Mouse (Mus musculus): ENCODE data around the gene Fxyd1.

Gene Fxyd1

DNA sequence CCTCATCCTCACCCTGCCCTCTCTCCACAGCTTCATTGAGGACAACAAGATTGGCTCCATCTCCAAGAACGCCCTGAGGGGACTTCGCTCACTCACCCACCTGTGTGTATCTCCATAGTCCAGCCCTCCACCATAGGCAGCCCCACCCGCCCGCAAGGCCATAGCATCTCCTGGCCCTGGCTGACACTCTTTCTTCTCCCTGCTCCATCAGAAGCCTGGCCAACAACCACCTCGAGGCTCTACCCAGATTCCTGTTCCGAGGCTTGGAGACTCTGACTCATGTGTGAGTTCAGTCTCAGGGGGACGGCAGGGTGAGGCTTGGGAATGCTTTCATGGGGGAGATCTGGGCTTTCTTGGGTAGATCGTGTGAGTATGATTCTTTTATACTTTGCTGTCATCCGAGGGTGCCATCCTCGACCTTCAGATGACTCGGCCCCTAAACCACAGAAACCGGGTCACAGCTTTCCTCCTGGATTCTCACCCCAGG is 6.1 kb upstream of the Fxyd1 start:
- TF ChIP-seq GATA4 (IDR thresholded peaks at IDR 0.05; ENCODE audit: insufficient replicate concordance, low read length) = no peak

DNA sequence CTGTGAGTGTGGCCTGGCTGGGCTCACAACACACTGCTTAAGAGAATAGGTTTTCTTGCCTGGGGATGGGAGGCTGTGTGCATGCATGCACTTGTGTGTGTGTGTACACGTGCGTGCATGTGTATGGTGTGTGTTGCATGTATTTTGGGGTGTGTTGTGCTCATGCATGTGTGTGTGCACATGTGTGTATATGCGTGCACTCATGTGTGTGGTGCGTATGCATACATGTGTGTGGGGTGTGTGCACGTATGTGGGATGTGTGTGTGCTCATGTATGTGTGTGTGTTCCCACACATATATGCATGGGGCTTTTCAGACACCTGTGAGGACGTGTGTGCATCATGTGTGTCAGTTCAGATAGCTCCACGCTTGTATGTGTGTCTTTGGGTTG is 3.6 kb upstream of the Fxyd1 start:
- TF ChIP-seq GATA4 (IDR thresholded peaks at IDR 0.05; ENCODE audit: insufficient replicate concordance, low read length) = no peak

DNA sequence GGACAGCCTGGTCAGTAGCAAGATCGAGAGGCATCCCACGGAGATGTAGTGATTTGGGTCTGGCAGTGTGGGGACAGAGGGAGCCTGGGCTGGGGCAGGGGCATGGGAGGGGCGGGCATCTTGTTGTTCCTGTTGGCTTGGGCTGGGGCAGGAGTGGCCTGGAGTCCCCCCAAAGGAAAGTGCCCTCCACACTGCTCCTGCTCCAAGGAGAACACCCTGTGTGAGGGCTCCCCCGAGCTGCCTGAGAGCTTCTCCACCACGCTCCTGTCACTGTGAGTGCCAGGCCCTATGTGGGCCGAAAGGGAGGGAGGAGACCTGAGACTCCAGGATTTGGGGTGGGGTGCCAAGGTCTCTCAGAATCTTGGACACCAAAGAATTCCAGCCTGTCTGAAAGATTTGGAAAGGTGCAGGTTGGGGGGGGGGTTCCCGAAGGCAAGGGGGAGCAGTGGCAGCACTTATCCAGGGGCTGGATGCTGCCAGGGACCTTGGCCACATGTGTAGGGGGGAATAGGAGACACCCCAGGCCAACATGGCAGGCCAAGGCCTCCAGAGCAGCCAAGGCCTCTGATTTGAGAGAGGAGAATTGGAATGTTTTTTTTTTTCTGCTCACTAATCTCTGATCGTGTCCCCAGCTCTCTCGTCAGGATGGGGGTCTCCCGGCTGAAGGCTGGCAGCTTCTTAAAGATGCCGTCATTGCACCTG is 3.1 kb upstream of the Fxyd1 start:
- no peak for TF ChIP-seq GATA4 (IDR thresholded peaks at IDR 0.05; ENCODE audit: insufficient replicate concordance, low read length)

DNA sequence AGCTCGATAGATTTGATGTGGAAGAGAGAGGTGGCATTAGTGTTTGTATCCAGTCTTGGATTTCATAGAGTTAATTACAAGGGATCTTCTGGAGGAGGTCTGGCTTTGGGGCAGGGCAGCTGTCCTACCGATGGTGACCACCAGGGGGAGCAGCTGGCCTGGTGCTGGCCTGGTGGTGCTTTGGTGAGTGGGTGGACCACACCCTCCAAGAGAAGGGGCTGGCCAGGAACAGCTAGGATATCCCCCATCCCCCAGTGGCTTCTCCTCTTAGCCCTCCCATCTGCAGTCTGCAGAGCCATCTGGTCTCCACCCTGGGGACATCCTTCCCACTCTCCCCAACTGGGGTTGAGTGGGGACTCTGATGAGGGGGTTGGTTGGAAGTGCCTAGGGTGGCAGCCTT is 2.1 kb upstream of the Fxyd1 start, which contains the start of gene Lgi4:
Gene Lgi4, plus strand, starts transcription at position 235 of the 400 bp plus-strand sequence.
- TF ChIP-seq GATA4 (IDR thresholded peaks at IDR 0.05; ENCODE audit: insufficient replicate concordance, low read length) = no peak

DNA sequence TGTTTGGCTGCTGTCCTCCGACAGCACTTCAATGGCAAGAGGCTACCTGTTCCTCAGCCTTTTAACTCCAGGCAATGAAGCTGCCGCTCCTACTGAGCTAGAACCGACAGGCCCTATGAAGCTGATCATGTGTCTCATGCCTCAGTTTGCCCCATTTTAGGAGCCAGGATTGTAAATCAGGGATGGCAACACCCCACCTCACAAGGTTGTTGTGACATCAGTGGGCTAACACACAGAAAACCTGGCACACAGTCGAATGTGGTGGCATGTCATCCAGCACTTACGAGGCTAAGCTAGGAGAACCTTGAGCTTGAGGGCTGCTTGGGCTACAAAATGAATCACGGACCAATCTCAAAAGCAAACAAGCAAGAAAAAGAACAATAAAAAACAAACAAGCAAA is 1.2 kb upstream of the Fxyd1 start:
- no peak for TF ChIP-seq GATA4 (IDR thresholded peaks at IDR 0.05; ENCODE audit: insufficient replicate concordance, low read length)

DNA sequence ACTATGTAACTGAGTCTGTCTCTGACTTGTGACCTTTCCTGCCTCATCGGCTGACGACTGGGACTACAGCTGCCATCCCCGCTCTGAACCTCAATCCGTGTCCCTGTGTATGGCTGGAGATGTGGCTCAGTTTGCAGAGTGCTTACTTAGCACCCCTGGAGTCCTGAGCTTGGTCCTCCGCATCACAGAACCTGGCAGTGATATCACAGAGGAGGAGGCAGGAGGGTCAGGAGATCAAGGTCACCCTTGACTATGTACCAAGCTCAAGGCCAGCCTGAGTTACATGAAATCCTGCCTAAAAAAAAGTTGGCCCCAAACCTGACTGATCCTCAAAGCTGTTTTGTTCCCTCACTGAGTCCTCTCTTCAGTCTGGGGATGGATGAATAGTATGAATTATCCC is 731 bp upstream of the Fxyd1 start:
- TF ChIP-seq GATA4 (IDR thresholded peaks at IDR 0.05; ENCODE audit: insufficient replicate concordance, low read length) = no peak

DNA sequence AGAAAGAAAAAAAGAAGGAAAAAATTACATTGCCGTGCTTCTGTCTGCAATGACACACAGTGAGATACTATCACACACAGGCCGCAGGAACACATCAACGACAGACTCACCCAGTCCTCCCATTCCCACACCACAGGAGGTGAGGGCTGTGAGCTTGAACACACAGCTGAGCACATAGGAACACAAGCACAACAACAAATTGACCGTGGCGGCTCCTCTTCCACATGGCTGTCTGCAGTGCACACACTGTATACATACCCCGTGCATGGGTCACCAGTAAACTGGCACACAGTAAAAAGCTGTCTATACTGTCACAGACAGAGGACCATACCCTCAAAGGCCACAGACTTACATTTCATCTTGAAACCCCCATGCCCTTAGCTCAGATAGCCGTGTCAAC is 551 bp downstream of the Fxyd1 start:
- no peak for TF ChIP-seq GATA4 (IDR thresholded peaks at IDR 0.05; ENCODE audit: insufficient replicate concordance, low read length)

DNA sequence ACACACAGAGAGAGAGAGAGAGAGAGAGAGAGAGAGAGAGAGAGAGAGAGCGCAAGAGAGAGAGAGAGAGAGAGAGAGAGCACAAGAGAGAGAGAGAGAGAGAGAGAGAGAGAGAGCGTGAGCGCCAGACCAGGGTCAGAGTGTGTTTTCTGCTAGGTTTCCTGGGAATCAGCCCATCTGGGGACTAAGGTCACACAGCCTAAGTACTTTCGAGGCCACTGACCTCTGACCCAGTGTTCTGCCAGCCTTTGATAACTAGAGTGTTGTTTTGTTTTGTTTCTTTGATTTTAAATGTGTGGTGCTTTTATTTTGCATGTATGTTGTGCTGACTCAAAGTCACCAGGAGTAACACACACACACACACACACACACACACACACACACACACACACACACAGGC is 1.1 kb downstream of the Fxyd1 start:
- peak; percentile 96 for TF ChIP-seq GATA4 (IDR thresholded peaks at IDR 0.05; ENCODE audit: insufficient replicate concordance, low read length)

DNA sequence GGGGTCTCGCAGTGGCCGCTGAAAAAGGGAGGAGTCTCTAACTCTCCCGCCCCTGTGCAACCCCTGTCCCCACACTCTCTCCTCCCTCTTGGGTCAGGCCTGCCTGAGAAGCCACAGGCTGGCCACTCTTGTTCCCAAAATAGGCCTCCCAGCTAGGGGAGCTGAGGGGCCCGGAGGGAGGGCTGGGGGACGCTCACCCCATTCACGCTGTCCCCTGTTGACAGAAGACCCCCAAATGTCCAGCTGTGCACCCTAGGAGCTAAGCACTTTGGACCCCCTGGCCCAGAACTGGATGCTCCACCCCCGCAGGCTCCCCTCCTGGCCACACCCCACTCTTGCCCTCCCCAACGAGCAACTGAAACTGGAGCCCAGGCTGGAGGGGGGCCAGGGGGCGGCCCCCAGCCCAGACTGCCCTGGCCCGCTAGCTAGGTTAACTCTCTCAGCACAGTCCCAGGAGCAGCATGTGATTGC is 1.6 kb downstream of the Fxyd1 start:
- no peak for TF ChIP-seq GATA4 (IDR thresholded peaks at IDR 0.05; ENCODE audit: insufficient replicate concordance, low read length)

DNA sequence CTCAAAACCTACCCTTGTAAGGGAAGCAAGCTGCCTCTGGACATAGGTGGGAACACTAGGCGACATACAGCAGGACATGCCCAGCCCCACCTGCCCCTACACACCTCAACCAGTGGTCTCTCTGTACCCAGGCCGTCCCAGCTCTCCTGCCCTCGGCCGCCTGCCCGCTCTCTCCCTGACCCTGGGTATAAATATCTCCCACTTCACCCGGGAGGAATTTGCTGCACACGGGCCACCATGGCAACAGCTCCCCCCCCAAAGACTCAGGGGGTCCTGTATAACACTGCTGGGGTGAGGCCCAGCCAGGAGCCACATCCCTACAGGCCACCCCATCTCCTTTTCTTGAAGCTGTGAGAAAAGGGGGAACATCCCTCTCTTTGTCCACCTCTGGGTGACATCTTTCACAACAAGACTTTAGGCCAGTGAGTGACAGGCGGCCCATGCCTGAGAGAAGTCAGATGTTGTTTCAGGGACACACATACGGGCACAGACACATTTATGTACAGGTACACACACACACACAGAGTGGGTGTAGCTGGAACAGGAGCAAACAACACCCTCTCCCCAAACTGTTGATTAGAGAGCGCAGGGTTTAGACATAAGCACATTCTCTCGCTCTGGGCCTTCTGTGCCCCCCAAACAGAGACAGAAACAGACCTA is 2.2 kb downstream of the Fxyd1 start:
- TF ChIP-seq GATA4 (IDR thresholded peaks at IDR 0.05; ENCODE audit: insufficient replicate concordance, low read length) = no peak

DNA sequence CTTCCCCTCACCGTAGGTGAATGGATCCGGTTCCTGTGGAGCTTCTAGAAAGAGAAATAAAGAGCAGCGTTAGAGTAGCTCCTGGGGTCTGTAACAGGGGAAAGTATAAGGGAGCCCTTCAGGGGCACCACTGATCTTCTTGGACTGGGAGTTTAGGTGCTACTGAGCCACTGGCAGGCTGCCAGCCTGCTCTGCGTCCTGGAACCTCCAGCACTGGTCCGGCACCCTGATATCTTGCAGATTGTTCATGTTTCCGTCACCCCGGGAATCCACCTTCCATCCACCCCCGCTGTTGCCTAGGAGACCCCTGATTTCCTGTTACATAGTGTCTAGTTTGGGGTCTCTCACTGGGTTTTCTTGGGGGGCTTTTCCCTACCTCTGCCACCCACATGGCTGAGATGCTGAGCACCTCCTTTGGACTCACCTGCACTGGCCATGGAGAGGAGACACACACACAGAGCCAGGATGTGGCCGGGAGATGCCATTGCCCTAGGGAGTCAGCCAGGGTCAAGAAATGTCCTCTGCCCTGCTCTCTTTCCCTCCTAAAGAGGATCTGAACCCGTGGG is 3.0 kb downstream of the Fxyd1 start:
- TF ChIP-seq GATA4 (IDR thresholded peaks at IDR 0.05; ENCODE audit: insufficient replicate concordance, low read length) = no peak

DNA sequence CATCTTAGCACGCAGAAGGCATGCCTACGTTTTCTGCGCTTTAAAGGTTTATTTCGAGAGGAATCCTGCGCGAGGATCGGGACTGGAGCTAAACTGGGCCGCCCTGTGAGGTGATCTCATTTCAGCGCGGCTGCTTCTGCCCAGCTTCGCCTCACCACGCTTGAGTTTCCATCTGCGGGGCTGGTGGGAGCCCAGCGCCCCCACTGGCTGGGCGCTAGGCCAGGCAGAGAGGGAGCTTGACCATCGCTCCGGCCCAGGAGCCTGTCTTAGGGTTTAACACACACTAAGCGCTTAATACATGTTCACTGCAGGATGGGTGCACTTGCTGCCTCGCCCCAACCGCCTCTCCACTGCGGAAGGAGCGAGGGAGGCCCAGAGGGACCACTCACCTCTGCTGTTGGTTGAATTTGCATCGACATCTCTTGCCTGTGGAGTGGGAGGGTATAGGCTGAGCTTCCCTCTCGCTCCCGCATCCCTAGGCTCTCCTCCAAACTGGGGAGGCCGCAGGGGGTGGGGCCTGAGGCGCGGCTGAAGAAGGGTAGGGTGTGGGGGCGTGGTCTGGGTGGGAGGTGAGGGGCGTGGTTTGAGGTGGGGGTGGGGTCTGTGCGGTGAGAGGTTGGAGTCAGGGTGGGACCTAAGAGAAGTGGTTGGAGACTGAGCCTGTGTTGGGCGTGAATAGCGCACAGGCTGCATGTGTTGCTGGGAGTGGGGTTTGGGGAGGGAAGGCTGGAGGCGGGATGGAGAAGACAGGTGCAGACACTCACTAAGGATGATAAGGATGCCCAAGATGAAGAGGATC is 4.2 kb downstream of the Fxyd1 start:
- TF ChIP-seq GATA4 (IDR thresholded peaks at IDR 0.05; ENCODE audit: insufficient replicate concordance, low read length) = no peak

DNA sequence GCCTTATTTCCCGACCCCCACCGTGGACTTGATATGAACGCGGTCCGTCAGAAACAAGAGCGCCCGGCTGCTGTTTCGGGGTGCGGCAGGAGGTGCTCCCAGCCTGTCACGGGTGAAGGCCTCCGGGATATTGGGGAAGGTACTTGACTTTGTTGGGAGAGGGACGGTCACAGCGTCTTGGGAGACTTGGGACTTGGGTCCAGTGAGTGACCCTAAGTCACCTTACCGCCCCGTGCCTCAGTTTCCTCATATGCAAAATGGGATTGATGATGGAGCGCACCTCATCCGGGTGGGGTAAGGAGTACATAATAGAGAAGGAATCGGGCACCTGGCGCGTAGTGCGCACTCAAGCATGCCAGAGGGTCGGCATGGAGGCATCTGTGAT is 4.8 kb downstream of the Fxyd1 start:
- no peak for TF ChIP-seq GATA4 (IDR thresholded peaks at IDR 0.05; ENCODE audit: insufficient replicate concordance, low read length)

DNA sequence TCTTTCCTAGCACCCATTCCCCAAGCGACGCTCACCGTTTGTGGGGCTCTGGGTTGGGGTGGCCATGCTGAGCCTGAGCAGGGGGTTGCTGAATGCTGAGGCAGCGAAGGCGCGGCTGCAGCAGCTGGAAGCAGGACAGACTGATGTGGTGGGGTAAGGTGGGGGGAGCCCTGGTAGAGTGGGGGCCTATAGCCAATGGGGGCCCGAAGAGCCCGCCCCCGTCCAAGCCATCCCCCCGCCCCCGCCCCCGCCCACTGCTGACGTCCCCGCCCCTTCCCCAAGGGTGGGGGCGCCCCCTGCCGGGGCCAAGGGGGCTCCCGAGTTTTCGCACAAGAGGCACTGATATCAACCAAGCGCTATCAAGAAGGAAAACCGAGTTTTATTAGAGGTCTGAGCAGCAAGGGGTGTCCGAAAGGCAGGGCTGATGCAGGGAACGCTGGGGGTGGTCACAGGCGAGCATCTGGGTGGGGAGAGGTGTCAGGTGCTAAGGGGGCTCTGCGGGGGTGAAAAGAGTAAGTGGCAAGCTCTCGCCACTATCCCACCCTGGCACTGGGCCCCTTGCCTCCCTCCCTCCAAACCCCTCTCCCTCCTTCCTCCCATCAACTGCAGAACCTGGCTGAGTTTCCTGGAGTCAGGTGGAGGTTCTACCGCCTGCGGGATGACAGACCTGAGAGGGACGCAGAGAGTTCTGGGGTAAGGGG is 5.5 kb downstream of the Fxyd1 start, which contains the start of gene Fxyd7:
Gene Fxyd7, minus strand, starts transcription at position 147 of the 701 bp plus-strand sequence.
- no peak for TF ChIP-seq GATA4 (IDR thresholded peaks at IDR 0.05; ENCODE audit: insufficient replicate concordance, low read length)

DNA sequence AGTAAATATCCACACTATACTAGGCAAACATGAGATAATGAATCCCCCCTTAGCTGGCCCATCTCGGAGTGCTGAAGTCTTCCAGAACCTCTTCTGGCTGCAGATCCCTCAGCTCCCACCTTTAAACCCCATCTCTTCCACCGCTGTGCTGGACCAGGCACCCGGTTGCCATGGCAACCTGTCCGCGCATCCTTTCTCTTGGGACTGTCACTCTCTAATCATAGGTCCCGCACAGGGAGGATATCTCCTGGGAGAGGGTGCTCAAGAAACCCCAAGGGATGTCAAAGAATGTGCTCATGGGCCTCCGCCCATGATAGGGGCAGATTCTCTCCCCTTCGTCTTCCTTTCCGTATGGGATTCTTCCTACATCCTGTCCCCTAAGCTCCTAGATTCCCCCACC is 6.1 kb downstream of the Fxyd1 start:
- no peak for TF ChIP-seq GATA4 (IDR thresholded peaks at IDR 0.05; ENCODE audit: insufficient replicate concordance, low read length)

Measured in liver, adult (tissue).